Mouse (Mus musculus): ENCODE data around the gene Dcun1d3.

DNA sequence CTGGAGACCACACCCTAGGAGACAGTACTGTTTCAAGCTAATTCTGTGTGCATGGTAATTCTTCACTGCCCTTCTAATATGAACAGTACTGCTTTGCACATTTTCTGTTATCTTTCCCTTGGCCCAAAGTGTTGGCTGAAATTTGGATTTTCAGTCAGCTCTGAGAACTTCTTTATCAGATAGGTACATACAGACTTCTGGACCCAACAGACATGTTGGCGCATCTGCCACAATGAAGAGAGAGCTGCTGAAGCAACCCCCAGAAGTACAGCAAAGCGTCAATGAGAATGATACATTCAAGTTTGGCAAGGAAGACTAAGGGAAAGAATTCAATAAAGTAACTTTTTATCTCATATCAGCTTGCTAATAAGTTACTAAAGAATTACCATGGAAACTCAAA is 41.7 kb downstream of the Dcun1d3 start:
- TF ChIP-seq CTCF (IDR thresholded peaks at IDR 0.05; ENCODE audit: extremely low read depth, insufficient read depth, low read length) (no peak), POLR2A (IDR thresholded peaks at IDR 0.05; ENCODE audit: extremely low read depth, insufficient read depth, low read length) (no peak)

Data from cortical plate, adult 2 months (tissue).